Mouse (Mus musculus) c-Kit-positive CD71-positive TER-119-negative erythroid progenitor cells, embryonic 14.5 days (primary cell): ENCODE data around the gene Olfm1.
A peak's percentile ranks its signal among the peaks of the same experiment; 100 is the strongest.

Experiments used
- DNase-seq: peaks from one replicate; pipeline ENCODE4 v3.0.0-alpha.2; 2013; ENCODE audit warnings: low read depth

The Olfm1 gene

DNA sequence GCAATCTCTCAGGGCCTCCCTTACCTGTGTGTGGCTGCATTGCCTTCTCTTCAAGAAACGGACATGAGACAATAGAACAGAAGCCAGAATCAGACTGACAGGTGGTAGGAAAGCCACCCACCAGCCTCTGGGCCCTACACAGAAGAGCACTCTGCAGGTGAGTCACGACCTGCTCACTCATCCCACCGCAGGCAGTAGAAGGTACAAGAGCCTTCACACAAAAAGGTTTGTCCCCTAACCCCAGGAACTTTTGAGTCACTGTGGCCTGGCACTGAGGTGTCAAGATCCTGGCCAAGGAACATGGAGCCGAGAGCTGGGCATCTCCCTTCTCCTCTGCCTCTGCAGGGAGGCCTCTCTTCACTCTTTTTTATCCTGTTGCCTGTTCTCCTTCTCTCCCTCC, 42.3 kb downstream of the Olfm1 start:
- no peak for DNase-seq

DNA sequence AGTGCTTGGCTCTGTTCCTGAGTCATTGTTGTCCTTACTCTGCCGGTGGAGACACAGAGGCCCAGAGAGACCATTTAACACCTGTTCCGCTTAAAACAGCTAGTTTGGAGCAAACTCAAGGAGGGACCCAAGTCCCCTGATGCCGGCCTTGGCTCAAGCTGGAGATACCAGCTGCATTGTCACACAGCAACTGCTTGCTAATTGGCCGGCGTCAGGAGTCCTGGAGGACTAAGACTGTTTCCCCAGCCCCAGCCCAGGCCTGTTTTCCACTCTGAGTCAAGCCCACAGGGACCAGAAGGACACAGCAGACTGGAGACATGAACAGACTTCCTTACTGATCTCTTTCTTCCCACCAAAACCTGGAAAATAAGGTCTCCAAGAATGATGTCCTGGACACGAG, 43.7 kb downstream of the Olfm1 start:
- DNase-seq: no peak

DNA sequence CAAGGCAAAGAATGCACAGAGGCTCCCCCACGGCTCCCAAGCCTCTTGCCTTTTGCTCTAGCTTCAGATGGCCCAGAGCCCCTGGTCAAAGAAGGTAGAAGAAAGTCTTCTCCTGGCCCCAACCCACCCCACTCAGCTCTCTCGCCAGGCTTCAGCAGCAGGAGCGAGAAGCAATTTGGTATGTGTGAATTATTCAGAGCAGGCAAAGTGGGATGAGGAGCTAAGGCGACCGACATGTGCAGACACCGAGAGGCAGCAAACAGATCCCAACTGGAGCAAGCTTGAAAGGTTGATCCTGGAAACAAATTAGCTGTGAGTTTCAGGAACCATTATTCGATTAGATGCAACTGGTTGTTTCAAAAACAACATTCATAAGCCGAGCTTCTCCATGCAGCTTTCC, 46.8 kb downstream of the Olfm1 start:
- no peak for DNase-seq

DNA sequence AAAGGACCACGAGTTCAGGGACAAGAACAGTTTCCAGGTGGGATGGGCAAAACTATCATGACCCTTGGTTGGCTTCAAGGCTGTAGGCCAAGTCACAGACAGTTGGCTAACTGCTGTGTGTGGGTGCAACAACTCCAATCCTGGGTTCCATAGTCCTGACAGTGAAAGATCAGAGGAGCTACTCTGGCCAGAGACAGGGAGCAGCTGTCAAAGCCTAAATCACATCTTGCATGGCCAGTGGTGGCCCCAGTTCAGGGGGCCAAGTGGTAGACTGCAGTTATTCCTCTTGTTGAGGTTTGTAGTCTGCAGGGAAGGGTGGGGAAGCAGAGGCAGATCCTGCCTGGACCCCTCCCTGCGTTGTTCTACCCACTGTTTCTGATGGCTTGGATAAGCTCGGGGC, 48.1 kb downstream of the Olfm1 start:
- no peak for DNase-seq

DNA sequence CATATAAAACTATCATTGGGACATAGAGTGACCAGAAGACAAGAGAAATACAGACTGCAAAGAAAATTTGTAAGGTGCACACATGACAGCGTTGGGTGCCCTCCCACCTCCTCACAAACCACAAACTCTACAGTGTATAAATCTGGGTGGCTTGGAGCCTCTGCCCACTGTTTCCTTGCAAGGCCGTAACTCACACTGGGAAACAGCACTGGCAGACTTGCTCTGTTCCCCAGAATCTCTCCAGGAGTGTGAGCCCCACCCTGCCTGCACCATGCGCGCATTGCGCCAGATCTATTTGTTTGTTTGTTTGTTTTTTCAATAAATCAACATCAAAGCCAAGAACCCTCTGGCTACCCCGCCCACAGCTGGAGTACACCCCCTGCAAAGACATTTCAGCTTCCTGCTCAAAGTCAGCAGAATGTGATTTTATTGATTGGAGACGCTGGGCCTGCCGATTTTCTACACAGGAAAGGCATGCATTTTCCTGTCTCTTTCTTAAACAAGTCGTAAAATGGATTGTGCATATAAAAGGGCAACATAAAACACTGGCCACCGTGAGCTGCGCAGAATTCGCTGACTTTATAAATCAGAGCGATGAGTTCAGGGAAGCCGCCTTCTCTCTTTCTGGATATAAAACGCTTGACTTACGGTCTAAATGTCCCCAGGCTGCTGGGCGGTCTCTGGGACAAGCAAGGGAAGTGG, 48.9 kb downstream of the Olfm1 start:
- no peak for DNase-seq

DNA sequence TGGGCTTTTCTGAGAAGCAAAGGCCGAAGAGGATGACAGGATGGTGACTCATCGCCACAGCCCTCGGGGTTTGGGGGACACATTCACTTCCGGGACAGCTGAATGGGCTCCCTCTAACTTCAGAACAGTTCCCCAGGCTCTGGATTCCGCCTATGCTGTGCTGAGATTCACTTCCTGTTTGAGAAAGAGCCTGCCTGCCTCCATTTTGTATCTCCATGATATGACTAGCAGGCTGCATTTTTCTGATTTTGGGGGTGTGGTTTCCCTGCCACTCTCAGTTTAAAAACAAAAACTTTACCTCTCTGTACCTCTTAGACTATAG, 49.4 kb downstream of the Olfm1 start:
- no peak for DNase-seq

DNA sequence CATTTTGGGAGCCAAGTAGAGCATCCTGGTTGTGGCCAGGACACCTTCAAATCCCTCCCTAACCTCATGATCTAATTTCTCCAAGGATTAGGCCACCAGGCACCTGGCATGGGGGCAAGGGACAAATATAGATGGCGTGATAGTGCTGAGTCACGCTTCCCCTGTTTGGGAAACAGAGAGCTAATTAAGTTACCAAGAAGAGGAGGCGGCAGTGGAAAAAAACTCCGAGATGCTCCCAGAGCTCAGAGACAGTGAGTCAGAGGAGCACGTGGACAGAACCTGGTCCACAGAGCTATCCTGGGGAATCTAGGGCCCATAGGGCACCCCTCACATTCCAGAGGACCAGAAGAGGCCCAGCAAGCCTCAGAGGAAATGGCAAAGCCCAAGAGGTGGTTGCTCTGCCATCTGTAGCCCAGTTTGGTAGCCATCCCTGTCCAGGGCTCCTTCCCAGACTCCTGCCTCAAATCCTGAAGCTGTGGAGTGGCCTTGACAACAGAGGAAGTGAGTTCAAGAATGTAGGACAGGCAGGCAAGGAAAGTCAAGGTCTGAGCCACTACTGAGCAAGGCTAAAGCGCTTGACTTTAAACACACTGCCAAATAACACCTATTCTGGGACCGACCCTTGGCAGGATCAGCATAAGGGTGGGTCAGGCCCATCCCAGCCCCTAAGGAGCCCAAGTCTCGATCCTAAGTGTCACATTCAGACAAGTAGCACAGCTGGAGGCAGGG, 52.0 kb downstream of the Olfm1 start:
- DNase-seq: no peak

DNA sequence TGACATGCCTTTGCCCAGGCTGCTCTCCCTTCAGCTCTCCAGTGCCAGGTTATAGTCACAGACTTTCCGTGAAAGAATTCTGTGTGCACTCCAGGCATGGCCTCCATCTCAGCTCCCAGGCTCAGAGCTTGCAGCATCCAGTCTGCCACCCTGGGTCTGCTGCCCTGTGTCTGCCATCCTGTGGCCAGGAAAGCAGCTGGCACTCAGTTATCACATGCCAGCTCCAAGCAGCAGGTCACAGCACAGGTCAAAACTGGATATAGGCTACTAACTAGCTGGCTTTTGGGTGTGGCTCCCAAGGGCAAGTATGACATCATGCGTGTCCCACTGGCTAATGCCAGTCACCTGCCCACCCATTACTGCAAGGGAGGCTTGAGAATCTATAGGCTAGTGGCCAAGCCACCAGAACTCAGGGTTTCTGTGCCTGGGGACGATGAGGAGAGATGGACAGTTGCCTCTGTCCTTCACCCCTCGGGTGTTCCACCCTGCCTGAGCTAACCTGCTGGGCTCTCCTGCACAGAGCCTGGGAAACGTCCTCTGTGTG, 53.4 kb downstream of the Olfm1 start:
- no peak for DNase-seq

DNA sequence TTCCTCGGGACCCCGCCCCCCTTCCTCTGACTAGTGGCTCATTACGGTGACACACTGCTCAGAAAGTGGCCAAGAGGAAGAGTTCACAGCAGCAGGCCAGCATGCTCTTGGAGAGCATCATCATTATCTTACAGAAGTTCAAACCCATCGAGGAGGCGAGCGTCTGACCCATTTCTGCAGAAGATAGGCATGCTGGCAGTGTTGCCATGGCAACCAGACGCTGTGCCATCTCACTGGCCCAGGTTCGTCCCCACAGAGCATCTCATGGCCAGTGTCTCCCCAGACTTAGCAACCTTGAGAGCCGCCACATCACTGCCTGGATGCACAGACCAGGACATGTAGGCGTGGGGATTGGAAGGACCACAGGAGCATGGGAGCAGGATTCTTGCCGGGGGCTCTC, 54.3 kb downstream of the Olfm1 start:
- DNase-seq: no peak

DNA sequence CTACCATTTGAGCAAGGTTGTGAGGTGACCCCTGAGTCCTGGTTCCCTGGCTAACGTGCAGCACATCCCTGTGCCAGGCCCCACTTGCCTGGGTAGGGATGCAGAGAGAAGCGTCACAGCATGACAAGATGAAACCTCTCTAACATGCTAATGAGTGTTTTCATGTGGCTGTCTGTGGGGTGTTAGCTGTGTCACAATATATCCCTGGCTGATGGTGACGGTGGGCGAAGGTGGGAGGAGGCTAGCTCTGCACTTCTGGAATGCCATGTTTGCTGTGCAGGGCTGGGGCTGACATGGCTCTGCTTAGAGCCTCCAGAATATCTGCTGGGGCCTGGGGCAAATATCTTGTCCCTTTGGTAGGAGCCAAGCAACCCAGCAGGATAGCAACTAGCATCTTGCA, 59.8 kb downstream of the Olfm1 start:
- DNase-seq: no peak

DNA sequence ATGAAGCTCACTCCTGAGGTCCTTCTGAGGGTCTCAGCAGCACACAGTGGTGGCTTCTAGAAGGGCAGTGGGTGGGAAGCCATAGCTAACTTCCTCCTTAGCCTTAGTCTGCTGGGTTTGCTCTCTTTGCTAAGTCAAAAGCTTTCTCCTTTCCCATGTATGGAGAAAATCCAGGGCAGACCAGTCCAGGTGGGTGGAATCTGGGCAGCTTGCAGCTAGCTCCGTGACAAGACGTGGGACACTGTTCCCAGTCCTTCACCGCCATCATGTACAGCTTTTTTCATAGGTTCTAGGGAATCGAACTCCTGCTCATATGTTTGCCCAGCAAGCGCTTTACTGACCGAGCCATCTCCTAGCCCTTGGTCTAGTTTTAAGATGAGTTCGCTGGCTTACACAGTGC, 63.2 kb downstream of the Olfm1 start:
- no peak for DNase-seq

DNA sequence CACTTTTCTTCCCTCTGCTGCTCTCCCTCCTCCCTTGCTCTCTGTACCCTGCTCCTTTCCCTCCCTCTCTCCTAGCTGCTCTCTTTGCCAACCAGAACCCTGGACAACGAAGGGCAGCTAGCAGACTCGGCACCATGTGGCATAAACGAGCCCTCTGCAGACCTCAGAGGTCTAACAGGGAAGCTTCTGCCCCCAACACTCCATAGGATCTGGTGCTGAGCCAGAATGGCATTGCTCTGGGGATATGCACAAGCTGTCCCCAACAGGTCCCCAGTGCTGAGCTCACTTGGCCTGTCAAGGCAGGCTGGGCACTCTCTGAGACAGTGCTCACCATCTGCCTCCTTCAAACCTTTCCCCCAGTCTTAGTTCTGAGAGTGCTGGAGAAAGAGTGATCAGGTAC, 68.6 kb downstream of the Olfm1 start:
- no peak for DNase-seq

DNA sequence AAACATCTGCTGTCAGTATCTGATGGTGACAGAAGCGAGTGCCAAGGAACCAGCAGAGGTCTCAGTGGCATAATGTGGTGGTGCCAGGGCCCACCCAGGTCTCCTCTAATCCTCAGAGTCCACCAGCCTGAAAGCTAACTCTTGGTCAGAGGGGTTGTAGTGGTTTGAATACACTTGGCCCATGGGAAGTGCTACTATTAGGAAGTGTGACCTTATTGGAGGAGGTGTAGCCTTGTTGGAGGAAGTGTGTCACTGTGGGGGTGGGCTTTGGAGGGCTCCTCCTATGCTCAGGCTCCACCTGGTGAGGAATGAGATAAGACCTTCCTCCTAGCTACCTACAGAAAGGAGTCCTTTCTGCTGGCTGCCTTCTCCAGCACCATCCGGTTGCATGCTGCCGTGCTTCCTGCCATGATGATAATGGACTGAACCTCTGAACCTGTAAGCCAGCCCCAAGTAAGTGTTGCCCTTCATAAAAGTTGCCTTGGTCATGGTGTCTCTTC, 75.0 kb downstream of the Olfm1 start:
- no peak for DNase-seq

DNA sequence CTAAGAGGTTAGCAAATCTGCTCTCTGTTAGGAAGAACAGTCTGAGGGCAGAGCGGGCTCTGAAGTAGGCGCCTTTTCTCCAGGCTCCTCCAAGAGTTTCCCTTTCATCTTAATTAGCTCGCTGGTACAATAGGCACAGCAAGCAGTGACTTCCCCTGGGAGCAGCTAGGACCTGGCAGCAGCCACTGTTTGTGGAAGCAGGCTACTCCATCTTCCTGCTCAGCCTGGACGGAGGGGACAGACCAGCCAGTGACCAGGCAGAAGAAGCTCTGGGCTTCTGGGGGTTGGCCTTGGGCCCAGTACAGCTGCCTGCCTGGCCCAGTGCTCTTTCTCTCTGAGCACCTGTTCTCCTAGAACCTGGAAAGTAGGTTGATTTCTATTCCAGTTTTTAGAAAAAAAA, 77.8 kb downstream of the Olfm1 start:
- DNase-seq: no peak

DNA sequence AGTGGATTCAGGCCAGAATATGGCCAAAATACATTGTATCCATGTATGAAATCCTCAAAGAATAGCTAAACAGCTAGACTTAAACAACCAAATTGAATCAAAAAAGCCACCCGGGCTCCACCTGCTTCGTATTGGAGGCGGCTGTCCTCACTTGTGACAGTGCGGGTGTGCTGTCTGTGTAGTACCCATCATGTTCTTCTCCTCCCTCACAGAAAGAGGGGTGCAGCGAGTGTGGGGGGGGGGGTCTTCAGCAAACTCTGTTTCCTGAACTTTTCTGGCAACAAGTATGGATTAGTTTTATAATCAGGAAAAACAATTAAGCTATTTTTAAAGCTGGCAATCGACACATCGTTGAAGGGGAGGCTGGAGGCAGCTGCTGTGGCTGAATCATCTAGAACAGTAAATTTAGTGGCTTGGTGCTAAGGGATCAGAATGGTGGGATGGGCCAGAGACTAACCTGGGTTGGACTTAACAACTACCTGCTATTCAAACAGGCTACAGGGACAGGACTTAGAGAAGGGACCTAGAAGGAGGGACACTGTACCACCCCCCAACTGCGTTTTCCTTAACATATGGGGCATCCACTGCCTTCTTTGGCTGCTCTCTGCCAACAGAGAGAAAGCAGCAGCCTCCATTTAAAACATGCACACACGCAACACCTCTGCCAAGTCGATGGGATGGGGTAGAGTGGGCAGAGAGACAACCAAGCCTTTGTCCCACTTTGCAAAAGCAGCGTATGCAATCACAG, 79.6 kb downstream of the Olfm1 start:
- no peak for DNase-seq

DNA sequence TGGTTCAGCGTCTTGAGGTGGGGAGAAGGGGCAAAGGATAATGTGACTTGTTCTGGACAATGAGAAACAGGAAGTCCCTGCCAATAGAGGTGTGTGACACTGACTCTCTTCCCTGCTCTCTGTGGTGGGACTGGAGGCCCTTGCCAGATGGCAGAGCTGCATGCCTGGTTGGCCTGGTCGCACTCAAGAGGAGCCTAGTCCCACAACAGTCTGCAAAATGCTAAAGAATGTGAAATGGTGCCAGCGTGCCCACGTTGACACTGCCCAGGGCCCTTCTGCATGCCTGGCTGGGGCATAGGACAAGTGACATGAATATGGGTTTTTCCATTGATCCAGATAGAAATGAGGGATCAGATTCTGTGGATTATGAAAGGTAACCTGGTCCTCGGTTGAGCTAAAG, 81.2 kb downstream of the Olfm1 start:
- no peak for DNase-seq

DNA sequence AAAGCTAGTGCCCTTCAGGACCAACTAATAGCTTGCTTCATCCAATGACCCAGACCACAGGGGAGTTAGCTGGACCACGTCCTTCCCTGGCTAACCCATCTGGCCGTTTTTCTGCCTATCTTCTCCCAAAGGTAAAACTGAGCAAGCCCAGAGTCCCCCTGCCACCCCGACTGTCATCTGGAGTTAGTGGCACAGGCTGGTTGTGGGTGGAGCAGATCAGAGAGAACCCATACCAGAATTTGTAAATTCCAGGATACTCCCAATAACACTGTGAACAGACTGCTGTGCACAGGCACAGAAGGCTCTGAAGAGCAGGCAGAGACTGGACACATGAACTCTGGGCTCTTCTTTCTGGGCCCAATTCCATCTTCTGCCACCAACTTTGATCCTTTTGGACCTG, 82.6 kb downstream of the Olfm1 start:
- no peak for DNase-seq

DNA sequence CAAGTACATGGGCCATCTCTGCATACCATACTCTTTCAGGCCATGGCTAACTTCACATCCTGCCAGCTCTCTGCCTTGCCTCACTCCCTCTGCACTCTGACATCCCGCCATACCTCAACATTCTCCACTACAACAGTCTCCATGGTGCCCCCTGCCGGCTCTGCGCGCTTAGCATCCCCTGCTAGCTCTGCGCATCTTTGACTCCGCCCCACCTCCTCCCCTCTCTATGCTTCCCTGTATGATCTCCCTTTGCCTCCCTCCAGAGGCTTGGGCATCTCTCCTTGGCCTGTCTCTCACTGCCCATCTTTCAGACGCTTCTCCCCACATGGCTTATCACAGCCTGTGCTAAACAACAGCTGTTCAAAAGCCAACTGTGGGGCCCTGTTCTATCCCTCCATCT, 85.4 kb downstream of the Olfm1 start:
- peak; percentile 15 for DNase-seq

DNA sequence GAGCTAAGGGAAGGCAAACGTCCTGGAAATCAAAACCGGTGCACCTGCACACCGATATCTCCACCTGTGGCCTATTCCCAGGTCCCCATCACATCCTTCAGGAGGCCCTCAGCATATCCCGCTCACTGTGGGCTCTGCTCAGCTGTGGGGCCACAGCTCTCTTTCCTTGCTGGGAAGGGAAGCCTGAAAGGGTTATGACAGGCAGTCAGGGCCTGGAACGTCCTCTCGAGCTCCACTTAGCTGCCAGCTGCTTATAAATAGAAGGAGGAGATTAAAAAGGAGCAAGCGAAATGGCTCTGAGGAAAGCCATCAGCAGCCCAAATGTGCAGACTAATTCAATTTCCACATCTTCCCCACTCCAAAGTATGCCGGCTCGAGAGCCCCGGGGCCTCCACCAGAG, 86.1 kb downstream of the Olfm1 start:
- no peak for DNase-seq
